Mouse (Mus musculus) midbrain, embryonic 16.5 days (tissue): ENCODE results near the gene Tmbim7. TPM values are rescaled to one million over a fixed set of nuclear protein-coding genes. Genes with fewer than 3 reads are reported as not detected.
"Not testable (repeated sequence)": the region's sequence is repeated elsewhere in the genome, so short reads cannot be mapped to it uniquely, and the experiment has no call there.

Experiments
- ATAC-seq: fragments of 200-750 bp; cut with Nextera tagmentation; 2 replicates; pipeline ENCODE4 v1.8.0; 2017; ENCODE audit warnings: moderate TSS enrichment
- H3K27ac ChIP-seq: fragments of 300-500 bp; sonication (generic); 2 replicates; pipeline ENCODE4 v1.5.1; 2014; ENCODE audit warnings: mild to moderate bottlenecking, low read length, mixed read lengths
- H3K27me3 ChIP-seq: fragments of 300-500 bp; sonication (generic); 2 replicates; pipeline ENCODE4 v1.6.1; 2014; ENCODE audit warnings: low read depth, low read length, mixed read lengths; ENCODE audit not compliant: control insufficient read depth, insufficient read depth
- H3K36me3 ChIP-seq: fragments of 300-500 bp; sonication (generic); 2 replicates; pipeline ENCODE4 v1.6.1; 2014; ENCODE audit warnings: mild to moderate bottlenecking, low read length, moderate library complexity, mixed read lengths; ENCODE audit not compliant: control insufficient read depth, insufficient read depth
- H3K4me1 ChIP-seq: fragments of 300-500 bp; sonication (generic); 2 replicates; pipeline ENCODE4 v1.6.1; 2014; ENCODE audit warnings: mild to moderate bottlenecking, low read length, mixed read lengths; ENCODE audit not compliant: control insufficient read depth, insufficient read depth
- H3K4me2 ChIP-seq: fragments of 300-500 bp; sonication (generic); 2 replicates; pipeline ENCODE4 v1.6.1; 2014; ENCODE audit warnings: mild to moderate bottlenecking, low read length, mixed read lengths
- H3K4me3 ChIP-seq: fragments of 300-500 bp; sonication (generic); 2 replicates; pipeline ENCODE4 v1.5.1; 2014; ENCODE audit warnings: low read depth, mild to moderate bottlenecking, low read length, moderate library complexity, mixed read lengths
- H3K9ac ChIP-seq: fragments of 300-500 bp; sonication (generic); 2 replicates; pipeline ENCODE4 v1.6.1; 2014; ENCODE audit warnings: low read depth, low read length, mixed read lengths
- H3K9me3 ChIP-seq: fragments of 300-500 bp; sonication (generic); replicated peaks from 2 replicates; pipeline ENCODE4 v1.6.1; 2014; ENCODE audit warnings: mild to moderate bottlenecking, low read length, mixed read lengths; ENCODE audit not compliant: control insufficient read depth, poor library complexity, severe bottlenecking
- WGBS: fragments of 180-500 bp; shearing (Covaris S2); extraction: QIAGEN DNeasy Blood & Tissue Kit; methylation state at CpG from one replicate; pipeline ENCODE4 v1.1.7; 2014; 5-methylcytosine and 5-hydroxymethylcytosine counted together
- polyA plus RNA-seq: library from polyadenylated mRNA; unstranded; fragments of >200 nt; fragmentation: Nextera tagmentation; extraction: Ambion mirVana; gene quantifications from 2 replicates; pipeline ENCODE4 v1.2.1, GENCODE M21; 2015

Gene Tmbim7
- polyA plus RNA-seq: not detected in 2 replicates

- H3K4me1 ChIP-seq: peaks cover 6% of the 10 kb centered on the region
- no peak for ATAC-seq
- no peak within 1 kb of the TSS for H3K9ac ChIP-seq
- WGBS: 72% methylated on average over 6 of the region's 6 CpGs
- no peak within 1 kb of the TSS for H3K27ac ChIP-seq
- H3K4me3 ChIP-seq: no peak within 1 kb of the TSS
- no peak within 1 kb of the TSS for H3K4me2 ChIP-seq
- no peaks in the 10 kb centered on the region for H3K9me3 ChIP-seq
- no peaks in the 10 kb centered on the region for H3K27me3 ChIP-seq
- no peaks in the 10 kb centered on the region for H3K36me3 ChIP-seq
These were observed at the start of gene Tmbim7 for GRCm38 (mm10) chr5:3650881-3651280. Gene Tmbim7, plus strand, starts transcription at chr5:3651181.

DNA sequence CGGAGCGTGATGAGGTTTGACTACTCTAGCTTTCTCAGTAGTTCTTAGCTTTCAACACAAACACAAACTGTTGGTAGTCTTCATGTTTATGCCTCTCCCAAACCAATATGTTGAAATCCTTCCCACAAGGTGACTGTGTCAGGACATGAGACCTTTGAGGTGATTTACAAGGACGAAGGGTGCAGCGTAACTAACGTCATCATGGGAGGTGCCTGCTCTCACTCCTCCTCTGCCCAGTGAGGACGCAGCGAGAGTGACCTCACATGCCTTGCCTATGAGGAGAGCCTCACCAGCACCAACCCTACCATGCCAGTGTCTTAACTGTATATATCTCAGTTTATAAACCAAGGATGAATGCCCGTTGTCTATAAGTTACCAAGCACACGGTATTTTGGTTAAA is 43.9 kb upstream of the Tmbim7 start:
- no peak overlapping the region for H3K27ac ChIP-seq
- peaks cover 27% of the 10 kb centered on the region for H3K36me3 ChIP-seq
- H3K4me1 ChIP-seq: no peaks in the 10 kb centered on the region
- H3K9ac ChIP-seq: no peak overlapping the region
- H3K4me3 ChIP-seq: no peak overlapping the region
- ATAC-seq: no peak
- 96% methylated on average over 9 of the region's 9 CpGs for WGBS
- no peaks in the 10 kb centered on the region for H3K9me3 ChIP-seq
- no peaks in the 10 kb centered on the region for H3K27me3 ChIP-seq
- no peak overlapping the region for H3K4me2 ChIP-seq

DNA sequence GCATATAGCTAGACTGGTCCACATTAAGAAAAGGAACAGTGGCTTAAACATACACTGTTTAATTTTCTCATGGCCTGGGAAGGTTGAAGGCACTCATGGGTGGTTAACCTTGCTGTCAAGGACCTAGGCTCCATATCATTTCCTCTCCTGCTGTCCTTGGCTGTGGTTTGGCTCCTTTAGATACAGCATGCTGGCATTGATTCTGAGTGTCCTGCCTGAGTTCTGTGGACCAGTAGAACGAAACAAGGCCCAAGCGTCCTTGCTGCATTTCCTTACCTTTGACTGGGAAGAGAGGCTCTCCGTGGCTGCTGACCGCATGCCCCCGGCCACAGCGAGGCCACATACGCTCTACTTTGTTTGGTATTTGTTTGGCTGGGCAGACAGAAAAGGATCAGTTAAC is 41.7 kb upstream of the Tmbim7 start:
- no peaks in the 10 kb centered on the region for H3K9me3 ChIP-seq
- ATAC-seq: no peak
- H3K36me3 ChIP-seq: peaks cover 29% of the 10 kb centered on the region
- no peak overlapping the region for H3K4me3 ChIP-seq
- H3K4me1 ChIP-seq: no peaks in the 10 kb centered on the region
- WGBS: 97% methylated on average over 7 of the region's 7 CpGs
- no peaks in the 10 kb centered on the region for H3K27me3 ChIP-seq
- H3K27ac ChIP-seq: no peak overlapping the region
- no peak overlapping the region for H3K4me2 ChIP-seq
- no peak overlapping the region for H3K9ac ChIP-seq

DNA sequence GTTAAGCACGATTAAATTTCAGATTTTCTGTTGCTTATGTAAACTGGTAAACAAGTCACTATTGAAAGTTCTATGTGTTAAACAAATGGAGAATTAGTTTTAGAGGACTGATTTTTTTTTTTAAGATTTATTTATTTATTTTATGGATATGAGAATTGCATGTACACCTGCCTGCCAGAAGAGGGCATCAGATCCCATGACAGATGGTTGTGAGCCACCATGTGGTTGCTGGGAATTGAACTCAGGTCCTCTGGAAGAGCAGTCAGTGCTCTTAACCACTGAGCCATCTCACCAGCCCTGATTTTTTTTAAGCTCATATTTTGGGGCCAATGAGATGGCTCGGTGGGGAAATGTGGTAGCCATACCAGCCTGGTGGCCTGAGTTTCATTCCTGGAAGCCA is 39.1 kb upstream of the Tmbim7 start:
- not testable (repeated sequence) for H3K27ac ChIP-seq, H3K9ac ChIP-seq, H3K9me3 ChIP-seq, H3K4me3 ChIP-seq, ATAC-seq, H3K4me1 ChIP-seq, H3K27me3 ChIP-seq, H3K4me2 ChIP-seq
- 93% methylated on average over 2 of the region's 2 CpGs for WGBS
- peaks cover 26% of the 10 kb centered on the region for H3K36me3 ChIP-seq

- Histone ChIP-seq H3K36me3 (peaks cover 34% of the 10 kb centered on the region), H3K9ac (no peak overlapping the region), H3K27me3 (no peaks in the 10 kb centered on the region), H3K27ac (no peak overlapping the region), H3K9me3 (no peaks in the 10 kb centered on the region), H3K4me3 (no peak overlapping the region), H3K4me1 (no peaks in the 10 kb centered on the region), H3K4me2 (no peak overlapping the region)
- 88% methylated on average over 7 of the region's 7 CpGs for WGBS
- no peak for ATAC-seq
These were observed 30.5 kb upstream of the Tmbim7 start for GRCm38 (mm10) chr5:3620486-3620885.

GRCm38 (mm10) chr5:3630055-3630454 is 20.9 kb upstream of the Tmbim7 start:
- Histone ChIP-seq H3K36me3 (peaks cover 24% of the 10 kb centered on the region), H3K9ac (no peak overlapping the region), H3K27ac (no peak overlapping the region), H3K4me2 (no peak overlapping the region), H3K4me3 (no peak overlapping the region), H3K4me1 (no peaks in the 10 kb centered on the region), H3K27me3 (no peaks in the 10 kb centered on the region), H3K9me3 (no peaks in the 10 kb centered on the region)
- ATAC-seq: no peak
- 97% methylated on average over 5 of the region's 5 CpGs for WGBS

DNA sequence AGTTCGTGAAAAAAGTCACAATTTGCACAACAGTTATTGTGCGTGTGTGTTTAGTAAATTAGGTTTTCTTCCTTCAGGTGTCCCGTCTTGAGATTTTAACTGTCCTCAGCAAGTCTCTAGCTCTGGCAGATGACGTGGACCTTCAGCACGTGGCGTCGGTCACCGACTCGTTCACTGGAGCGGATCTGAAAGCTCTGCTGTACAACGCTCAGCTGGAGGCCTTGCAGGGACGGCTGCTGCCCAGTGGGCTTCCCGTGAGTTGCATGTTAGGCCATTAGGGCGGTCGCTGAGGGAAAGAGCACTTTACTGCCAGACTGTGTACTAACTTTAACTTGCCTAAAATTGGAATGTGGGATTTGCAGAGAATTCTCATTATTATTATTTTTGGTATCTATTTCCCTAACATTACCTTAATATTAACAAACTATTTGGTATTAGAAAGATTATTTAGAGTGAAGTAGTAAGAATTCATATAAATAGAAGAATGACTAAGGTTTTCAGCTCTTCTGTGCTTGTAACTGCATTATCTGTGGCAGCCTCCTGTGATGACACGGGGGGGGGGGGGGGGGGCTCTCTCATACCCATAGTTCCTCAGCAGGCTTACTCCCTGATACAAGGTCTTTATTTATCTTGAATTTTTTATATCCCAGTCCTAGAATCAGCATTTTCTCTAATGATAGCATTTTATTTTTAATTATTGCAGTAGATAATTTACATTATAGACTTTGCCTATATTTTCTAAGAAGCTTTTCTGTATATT is 19.3 kb upstream of the Tmbim7 start:
- Histone ChIP-seq H3K9ac (no peak overlapping the region), H3K9me3 (no peaks in the 10 kb centered on the region), H3K4me2 (no peak overlapping the region), H3K36me3 (peaks cover 18% of the 10 kb centered on the region), H3K4me1 (no peaks in the 10 kb centered on the region), H3K4me3 (no peak overlapping the region), H3K27ac (no peak overlapping the region), H3K27me3 (no peaks in the 10 kb centered on the region)
- WGBS: 58% methylated on average over 16 of the region's 16 CpGs
- no peak for ATAC-seq

DNA sequence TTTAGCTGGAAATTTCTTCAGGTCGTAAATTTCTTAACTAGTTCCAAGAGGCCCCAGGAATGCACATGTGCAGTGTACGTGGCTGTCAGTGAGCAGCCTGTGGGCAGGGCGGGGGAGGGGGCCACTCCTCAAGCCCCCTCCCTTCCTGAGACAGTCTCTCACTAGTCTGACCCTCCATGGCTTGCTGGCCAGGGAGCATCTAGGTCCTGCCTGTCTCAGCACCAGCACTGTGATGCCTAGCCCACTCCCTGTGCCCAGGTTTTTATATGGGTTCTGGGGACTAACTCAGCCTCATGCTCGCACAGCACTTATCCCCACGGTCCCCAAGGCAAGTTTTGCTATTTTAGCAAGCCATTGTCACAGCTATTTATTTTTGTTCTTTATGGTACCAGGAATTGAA is 18.7 kb upstream of the Tmbim7 start:
- no peak overlapping the region for H3K4me3 ChIP-seq
- no peaks in the 10 kb centered on the region for H3K9me3 ChIP-seq
- peaks cover 20% of the 10 kb centered on the region for H3K36me3 ChIP-seq
- no peaks in the 10 kb centered on the region for H3K4me1 ChIP-seq
- no peak overlapping the region for H3K9ac ChIP-seq
- 87% methylated on average over 5 of the region's 5 CpGs for WGBS
- no peak for ATAC-seq
- H3K27me3 ChIP-seq: no peaks in the 10 kb centered on the region
- no peak overlapping the region for H3K27ac ChIP-seq
- no peak overlapping the region for H3K4me2 ChIP-seq

DNA sequence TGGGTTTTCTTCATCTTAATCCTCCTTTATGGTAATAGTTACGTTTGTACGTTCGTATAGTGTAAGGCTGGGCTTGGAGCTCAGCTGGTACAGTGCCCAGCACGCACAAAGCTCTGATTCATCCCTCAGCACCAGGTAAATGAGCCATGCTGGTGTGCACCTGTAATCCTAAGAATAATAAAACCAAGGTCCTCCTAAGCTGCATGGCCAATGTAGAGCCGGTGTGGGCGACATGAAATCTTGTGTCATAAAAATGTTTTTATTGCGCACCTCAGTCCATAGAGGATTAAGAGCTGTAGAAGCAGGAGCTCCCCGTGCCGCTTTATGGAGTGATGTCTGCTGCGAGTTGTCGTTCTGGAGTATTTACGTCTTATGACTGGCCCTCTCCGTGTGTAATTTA is 17.7 kb upstream of the Tmbim7 start:
- Histone ChIP-seq H3K9ac (no peak overlapping the region), H3K36me3 (peaks cover 20% of the 10 kb centered on the region), H3K4me2 (no peak overlapping the region), H3K27ac (no peak overlapping the region), H3K27me3 (no peaks in the 10 kb centered on the region), H3K4me1 (no peaks in the 10 kb centered on the region), H3K4me3 (no peak overlapping the region), H3K9me3 (no peaks in the 10 kb centered on the region)
- WGBS: 97% methylated on average over 13 of the region's 13 CpGs
- no peak for ATAC-seq
